Mouse (Mus musculus): ENCODE measurements around the gene Fkbp6.

The Fkbp6 gene

DNA sequence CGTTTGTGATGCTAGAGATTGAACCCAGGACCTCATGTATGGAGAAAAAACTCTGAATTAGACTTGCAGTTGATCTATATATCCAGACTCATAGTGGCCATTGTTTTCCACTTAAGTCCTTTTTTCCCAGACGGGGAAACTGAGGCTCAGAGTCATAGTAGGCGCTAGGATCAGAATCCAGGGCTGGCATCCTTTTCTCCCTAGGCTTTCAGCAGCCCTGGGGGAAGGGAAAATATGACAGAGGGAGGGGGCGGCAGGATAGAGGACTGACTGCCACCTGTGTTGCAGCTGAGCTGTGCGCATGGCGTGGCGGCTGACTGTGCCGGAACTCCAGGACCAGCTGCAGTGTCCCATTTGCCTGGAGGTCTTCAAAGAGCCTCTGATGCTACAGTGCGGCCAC, 3.2 kb upstream of the Fkbp6 start, which contains the start of gene Trim50:
Trim50 (plus strand) TSS at position 301 of the 400 bp plus-strand sequence.
- DNase-seq (ENCODE audit: low spot score in 2 of 2): no peak

DNA sequence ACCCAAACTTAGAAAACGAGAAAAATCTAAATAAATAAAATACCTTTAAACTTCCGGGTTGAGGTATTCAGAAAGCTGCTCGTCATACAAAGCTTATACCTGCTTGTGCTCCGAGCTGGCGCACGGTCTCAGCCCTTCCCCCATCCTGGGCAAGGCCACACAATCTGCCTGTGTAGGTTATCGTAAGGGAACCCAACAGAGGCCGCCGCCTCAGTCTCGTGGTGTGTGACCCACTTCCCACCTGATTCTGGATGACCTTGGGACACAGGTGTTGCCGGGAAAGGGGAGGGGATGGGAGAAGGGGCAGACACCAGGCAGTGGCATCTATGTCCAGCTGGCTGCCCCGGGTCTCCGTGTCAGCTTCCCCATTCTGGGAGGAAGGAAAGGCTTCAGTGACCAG, 1.8 kb upstream of the Fkbp6 start:
- no peak for DNase-seq (ENCODE audit: low spot score in 2 of 2)

DNA sequence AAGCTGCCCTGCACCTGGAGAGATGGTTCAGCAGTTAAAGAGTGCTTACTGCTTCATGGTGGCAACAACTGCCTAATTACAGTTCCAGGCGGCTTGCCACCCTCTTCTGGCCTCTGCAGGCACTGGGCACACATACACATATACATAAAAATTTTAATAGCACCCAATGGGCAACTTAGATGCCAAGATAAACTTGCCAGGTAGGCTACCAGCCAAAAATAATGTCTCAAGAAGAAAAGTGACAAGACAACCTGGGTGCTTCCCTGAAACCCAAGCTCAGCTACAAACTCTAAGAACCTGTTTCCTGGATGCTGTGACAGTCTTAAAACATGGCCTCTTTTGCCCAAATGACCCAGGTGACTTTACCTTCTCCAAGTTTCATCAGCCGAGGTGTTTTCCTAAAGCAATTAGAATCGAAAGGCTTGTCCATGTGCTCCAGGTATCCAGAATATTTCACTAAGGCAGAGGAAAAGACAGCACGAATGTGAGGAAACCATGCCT, 2.3 kb downstream of the Fkbp6 start:
- no peak for DNase-seq (ENCODE audit: low spot score in 2 of 2)

DNA sequence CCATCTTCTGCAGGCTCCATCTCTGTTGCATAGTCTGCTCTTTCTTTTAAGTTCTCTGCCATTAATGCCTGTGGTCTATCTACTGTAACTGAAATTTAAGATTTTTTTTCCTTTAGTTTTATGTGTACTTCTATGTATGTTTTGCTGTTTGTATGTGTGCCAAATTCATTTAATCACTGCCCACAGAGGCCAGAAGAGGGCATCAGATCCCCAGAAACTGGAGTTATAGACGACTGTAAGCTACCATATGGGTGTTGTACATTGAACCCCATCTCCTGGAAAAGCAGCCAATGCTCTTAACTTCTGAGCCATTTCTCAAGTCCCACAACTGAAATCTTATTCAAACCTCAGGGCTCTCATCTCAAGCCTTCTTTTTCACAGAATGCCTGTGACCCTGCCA, 3.4 kb downstream of the Fkbp6 start:
- DNase-seq (ENCODE audit: low spot score in 2 of 2): no peak

DNA sequence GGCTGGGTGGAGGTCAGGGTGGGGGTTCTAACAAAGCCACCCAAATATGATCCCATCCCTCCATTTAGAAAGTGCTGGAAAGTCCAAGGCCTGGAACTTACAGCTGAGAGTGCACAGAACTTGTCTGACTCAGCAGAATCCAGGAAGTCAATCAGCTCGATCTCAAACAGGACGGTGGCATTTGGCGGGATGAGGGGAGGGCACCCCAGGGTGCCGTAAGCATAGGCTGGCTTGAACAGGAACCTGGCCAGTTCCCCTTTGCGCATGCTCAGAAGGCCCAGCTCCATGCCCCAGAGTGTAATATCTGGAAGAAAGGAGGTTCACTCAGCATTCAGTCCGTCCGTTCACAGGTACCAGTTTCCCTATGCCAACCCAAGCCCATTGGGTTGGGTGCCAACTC, 3.9 kb downstream of the Fkbp6 start:
- DNase-seq (ENCODE audit: low spot score in 2 of 2): no peak

DNA sequence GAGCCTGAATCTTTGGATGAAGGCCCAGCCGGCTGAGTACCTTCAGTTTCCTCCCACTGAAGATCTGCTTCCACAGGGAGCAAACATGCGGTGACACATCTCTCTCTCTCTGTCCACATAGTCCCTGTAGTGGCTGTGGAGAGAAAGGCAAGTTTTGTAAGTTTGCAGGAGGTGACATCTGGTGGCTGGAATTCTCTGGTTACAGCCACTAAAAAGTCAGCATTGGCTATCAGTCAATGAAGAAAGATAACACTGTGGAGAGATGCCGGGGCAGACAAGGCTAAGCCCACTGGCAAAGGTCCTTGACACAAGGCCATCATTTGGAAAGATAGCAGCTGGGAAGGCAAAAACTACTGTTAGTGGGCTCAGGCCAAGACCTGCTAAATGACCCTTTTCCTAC, 12.3 kb downstream of the Fkbp6 start:
- no peak for DNase-seq (ENCODE audit: low spot score in 2 of 2)

DNA sequence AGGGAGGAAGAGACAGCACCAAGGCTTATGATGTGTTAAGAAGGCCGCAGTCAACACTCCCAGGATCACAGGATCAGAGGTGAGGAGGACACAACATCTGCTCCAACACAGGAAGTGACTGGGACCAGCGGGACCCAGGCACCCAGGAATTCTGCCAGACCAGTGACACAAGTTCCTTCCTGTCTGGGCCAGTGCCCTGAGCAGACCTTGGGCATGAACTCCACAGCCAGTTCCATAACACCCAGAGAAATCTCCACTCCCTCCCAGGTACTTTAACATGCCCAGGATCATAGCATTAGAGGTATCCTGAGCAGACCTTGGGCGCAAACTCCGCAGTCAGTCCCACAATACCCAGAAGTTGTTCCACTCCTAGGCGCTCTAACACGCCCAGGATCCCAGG, 18.7 kb downstream of the Fkbp6 start:
- no peak for DNase-seq (ENCODE audit: low spot score in 2 of 2)

DNA sequence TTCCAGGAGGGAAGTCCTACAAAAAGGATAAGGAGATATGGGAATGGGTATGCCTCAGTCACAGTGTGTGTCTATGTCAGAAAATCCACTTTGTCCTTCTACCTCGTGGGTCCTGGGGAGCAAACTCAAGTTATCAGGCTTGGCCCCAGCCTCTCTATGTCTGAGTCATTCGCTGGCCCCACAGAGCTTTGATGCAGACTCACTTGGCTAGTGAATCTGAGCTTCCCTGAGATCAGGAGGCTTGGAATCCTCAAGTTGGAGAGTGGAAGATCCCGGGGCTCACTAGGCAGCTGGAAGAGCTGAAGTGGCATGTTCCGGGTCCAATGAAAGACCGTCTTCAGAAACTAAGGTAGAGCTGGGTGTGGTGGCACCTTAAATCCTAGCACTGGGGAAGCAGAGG, 19.6 kb downstream of the Fkbp6 start:
- no peak for DNase-seq (ENCODE audit: low spot score in 2 of 2)

DNA sequence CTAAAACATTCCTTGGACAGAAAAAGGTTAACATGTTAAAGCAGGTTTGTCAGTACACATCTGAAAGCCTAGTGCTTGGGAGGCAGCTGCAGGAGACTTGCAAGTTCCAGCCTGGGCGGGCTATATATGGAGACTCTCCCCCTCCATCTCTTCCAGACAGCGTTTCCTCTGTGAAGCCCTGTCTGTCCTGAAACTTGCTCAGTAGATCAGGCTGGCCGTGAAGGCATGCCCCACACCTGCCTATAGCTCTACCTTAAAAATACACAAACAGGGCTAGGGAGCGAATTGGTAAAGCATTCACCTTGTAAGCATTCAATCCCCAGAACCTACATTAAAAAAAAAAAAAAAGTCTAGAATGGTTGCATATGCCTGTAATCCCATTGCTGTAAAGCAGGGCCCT, 20.4 kb downstream of the Fkbp6 start:
- DNase-seq (ENCODE audit: low spot score in 2 of 2): no peak

DNA sequence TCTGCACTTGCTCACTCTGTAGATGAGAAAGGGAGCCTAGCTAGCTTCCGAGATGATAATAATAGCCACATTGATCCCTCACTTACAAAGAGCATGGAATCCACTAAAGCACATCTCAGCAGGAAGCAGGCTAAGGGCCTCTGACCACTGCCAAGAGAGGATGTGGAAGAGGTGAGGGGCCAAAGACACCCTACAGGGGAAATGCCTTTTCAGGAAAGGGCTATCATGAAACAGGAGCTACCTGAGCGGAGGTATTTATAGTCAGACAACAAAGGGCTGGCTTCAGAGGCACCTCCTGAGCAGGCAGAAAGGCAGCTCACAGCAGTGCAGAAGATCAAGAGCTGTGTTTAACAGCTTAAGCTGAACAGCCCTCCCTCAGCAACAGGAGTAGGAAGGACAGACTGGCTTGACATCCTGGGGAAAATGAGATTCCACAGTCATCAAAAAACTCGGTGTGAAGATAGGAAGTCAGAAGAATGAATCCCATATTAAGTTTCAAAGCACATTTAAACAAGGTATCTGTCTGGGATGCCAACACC, 23.7 kb downstream of the Fkbp6 start:
- no peak for DNase-seq (ENCODE audit: low spot score in 2 of 2)

DNA sequence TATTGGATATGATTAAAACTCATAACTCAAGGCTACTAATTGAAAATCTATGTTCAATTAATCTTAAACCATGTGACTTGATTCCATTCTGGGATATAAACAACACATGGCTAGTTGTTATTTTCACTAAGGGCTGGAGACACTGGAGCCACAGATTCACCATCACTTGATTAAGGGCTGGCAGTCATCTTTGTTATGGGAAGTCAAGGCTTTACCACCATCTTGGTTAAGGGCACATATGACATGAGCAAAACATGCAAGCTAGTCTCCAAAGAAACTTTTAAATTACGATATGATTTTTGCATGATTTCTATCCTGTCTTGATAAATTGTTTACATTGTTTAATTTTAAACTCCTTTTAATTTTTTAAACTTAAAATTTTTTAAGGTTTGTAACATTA, 27.6 kb downstream of the Fkbp6 start:
- DNase-seq (ENCODE audit: low spot score in 2 of 2): no peak

DNA sequence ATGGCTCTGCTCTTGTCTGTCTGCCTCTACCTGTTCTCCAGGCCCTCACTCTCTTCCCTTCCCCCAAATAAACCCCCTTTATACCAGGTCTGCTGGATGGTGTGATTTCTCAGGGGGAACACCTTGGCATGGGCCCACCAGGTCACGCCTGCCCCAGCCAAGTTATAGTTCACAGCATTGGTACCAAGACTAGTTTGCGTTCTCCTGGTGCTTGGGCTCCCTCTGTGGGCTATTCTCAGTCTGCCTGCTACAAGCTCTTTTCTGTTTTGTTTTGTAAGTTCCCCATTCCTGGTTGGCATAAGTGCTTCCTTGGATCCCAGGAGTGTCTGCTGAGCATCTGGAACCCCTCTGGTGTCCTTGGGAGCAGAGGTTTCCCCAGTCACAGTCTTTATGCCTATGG, 30.0 kb downstream of the Fkbp6 start:
- no peak for DNase-seq (ENCODE audit: low spot score in 2 of 2)

DNA sequence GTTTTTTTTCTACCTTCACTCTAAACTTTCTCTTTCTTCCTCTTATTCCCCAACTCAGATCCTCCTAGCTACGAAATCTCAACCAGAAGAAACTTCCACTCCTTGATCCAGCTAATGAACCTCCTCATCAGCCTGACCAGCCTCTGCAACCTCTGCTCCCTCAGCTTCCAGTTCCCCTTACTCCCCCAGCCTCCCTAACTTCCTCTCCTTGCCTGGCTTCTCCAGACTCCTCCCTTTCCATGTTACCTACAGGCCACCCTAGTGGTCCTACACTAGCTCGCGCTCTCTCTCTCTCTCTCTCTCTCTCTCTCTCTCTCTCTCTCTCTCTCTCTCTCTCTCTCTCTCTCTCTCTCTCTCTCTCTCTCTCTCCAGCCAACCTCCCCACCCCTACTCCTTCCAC, 33.7 kb downstream of the Fkbp6 start:
- no peak for DNase-seq (ENCODE audit: low spot score in 2 of 2)

DNA sequence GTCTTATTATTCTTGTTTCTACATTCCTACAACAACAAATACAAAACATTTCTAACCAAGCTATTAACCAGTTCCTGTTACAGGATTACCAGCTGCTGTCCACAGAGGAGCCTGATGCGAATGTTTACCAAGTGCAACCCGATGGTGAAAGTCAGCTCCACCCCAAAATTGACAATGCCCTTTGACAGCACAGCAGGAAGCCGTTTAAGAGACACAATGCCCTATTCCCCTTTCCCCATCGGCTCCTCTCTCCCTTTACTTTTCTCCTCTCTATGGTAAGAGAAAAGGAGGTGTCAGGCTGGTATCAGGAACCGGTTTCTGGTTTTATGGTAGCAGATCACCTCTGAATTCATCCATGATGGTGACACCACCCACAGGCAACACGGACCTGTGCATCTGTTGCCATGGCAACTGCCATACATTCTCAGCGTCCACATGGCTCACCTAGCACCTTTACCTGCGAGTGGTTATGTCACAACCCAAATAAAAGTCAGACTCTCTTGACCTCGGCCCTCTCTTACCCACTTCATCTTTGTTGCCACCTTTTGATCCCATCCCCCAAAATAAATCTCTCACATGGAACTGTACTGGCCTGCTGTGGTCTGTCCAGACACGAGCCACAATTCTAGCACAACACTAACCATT, 43.4 kb downstream of the Fkbp6 start:
- DNase-seq (ENCODE audit: low spot score in 2 of 2): no peak

DNA sequence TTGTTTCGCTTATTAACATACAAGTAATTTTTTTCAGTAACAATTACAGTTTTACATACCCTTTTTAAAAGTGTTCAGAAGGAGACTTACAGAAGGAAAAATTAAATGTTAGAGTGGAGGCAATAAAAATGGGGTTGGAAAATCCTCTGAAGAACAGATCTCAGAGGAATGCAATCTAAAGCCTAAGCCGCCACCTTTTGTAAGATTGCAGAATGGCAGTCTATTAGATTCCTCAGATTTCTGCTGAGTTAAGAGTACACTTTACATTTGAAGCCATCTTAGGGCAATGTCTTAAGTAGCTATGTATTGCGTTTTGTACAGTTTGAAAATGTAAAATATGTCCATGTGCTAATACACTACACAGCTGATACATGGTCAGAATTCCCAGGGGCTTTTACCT, 47.4 kb downstream of the Fkbp6 start:
- no peak for DNase-seq (ENCODE audit: low spot score in 2 of 2)

DNA sequence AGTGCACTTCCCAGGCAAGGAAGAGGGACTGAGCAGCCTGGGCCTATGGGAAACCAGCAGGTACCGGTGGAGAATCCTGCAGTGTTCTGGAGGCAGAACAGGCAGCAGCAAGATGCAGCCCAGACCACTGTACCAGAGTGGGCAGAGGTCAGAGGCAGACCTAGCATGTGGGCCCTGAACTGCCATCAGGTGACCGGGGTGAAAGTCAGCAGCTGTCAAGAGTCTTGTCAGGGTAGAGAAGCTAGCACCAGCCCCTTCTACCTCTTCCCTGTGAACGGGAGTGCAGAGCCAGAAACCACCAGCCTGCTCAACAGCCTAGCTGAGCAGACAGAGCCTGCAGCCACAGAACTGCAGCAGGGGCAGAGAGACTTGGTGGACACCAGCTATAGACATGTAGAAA, 47.9 kb downstream of the Fkbp6 start:
- DNase-seq (ENCODE audit: low spot score in 2 of 2): no peak

DNA sequence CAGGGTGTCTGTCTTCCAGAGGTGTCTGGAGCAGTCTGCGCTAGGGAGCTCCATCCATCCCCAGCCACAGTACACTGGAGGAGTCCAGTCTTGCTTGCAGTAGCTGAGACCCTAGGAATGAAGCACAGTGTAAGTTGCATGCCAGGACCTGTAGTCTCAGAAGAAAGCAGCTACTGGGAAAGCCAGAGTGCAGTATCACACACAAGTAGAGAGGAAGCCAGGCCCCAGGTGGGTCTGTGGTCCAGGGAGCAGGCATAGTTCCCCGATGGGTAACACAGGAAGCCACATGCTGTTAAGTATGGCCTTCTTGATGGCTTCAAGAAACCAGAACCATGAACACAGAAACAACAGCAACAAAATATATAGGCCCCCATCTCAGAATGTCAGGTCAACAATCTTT, 57.8 kb downstream of the Fkbp6 start:
- DNase-seq (ENCODE audit: low spot score in 2 of 2): no peak

DNA sequence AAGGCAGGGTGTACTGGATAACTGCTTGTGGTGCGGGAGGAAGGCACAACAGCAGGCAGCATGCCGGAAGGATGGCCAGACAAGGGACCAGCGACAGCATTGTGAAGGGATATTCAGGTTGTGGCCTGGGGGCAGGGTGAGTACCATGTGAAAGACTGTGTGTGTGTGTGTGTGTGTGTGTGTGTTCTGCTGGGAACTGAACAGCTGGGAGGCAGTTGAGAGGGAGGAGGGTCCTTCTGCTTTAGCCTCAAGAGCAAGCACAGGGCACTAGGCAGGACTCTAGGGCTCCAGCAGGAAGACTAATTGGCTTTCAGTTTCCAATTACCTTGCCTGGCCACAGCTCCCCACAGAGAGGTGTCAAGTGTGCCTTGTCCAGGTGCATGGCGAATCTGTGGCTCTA, 58.7 kb downstream of the Fkbp6 start:
- no peak for DNase-seq (ENCODE audit: low spot score in 2 of 2)

DNA sequence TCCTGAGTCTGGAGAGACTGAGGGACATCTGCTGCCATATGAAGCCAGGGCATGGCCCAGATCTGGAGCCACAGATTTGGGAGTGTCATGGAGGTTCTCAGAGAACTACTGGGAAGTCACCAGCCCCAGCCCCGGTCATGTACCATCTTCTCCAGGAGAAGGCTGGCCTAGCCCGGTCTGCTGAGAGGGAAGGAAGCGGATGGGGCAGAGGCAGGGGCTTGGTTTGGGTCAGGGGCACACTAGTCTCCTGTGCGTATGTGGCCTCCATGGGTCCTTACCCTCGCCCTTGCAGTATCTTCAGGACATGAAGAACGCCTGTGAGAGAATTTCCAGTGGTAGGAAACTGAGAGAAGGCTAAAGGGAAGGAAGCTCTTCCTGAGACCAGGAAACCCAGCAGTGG, 59.1 kb downstream of the Fkbp6 start:
- no peak for DNase-seq (ENCODE audit: low spot score in 2 of 2)

DNA sequence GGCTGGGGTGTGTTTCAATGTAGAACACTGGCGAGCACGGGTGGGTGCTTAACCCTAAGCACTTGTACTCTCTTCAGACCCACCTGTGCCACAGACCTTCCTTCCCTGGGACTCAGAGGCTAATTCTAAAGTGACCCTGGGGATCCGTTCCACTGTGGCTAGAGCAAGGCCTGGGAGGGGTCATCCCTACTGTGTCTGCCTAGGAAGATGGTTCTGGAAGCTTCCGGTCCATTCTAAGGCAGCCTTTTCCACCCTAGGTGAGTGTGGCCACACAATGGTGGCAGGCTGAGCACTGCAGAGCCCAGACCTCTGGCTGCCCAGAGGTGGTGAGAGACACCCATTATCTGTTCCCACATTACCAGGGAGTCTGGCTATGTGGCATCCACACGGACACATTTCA, 62.9 kb downstream of the Fkbp6 start:
- no peak for DNase-seq (ENCODE audit: low spot score in 2 of 2)

DNA sequence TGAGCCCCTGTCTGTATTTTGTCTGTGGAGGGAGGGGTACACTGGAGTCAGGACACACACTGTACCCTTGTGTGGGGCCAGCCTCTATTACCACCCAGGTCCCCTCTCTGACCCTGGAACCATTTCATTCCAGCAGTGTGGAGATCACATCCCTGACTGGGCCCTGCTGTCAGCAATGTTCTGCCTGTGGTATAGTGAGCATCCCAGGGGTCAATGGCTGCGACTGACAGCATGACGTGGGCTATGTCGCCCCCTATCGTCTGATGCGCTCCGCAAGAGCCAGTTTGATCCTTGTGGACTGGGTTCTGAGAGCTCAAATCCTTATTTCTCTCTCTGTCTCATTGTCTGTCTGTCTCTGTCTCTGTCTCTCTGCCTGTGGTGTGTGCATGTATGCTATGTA, 63.7 kb downstream of the Fkbp6 start:
- DNase-seq (ENCODE audit: low spot score in 2 of 2): peak; percentile 59 to 67

DNA sequence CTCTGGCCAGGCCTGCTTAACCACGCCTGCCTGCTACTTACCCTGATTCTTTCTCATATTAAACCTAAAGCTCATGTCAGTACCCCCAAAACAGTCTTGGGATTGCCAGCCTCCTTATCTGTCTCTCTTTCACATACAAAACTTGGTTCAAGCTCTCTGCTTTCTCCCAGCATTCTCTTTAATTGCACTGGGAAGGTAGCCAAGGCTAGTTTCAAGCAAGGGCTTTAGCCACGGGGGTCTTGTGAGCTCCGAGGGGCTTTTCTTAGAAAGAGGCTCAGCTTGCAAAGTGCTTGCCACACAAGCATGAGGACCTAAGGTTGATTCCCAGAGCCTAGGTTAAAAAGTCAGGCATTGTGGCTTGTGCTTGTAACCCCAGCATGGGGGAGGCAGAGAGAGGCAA, 64.6 kb downstream of the Fkbp6 start:
- DNase-seq (ENCODE audit: low spot score in 2 of 2): no peak

DNA sequence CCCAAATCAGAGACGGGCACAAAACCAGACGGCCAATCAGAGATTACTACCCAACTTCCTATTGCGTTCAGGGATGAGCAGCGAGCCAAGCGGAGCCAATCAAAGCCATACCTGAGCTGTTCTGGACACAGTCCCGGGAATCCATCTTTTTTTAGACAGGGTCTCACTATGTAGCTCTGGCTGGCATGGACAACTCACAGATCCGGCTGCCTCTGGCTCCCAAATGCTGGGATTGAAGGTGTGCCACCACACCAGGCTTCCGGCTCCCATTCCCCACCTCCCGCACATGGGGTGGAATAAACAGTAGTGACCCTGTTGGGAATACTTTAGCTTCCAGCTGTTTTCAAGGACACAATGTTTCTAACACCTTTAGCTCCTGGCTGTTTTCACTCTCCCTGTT, 69.6 kb downstream of the Fkbp6 start:
- DNase-seq (ENCODE audit: low spot score in 2 of 2): no peak

DNA sequence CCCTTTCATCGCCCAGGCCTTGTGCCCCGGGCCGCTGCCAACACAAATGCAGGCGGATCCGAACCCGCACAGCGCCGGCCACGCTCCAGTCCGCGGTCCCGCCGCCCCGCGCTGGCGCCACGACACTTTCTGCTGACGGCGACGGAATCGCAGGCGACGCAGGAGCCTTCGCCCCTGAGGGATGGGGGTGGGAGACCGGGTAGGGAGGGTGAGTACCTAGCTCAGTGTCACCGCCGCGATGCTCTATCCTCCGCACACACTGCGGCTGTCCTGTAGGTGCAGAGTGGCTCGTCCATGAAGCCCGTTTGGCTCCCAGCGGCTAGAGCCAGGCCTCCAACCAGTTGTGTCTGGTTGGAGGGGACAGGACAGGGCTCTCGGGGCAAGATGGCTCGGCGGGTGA, 73.2 kb downstream of the Fkbp6 start:
- DNase-seq (ENCODE audit: low spot score in 2 of 2): no peak

Data from frontal cortex, postnatal 25 days (tissue).